Mouse (Mus musculus) spleen, adult 2 months (tissue): Measurements from ENCODE around the gene Hspbp1. TPM values are rescaled to one million over a fixed set of nuclear protein-coding genes. Genes with fewer than 3 reads are reported as not detected.
A peak's percentile ranks its signal among the peaks of the same experiment; 100 is the strongest.

Experiments
- DNase-seq, 2 experiments: peaks; one replicate each; pipeline versions ENCODE4 v3.0.0 to v3.0.0-alpha.2; 2012 to 2021; ENCODE audit warnings: low spot score in 2 of 2, low read depth in 1 of 2
- H3K27ac ChIP-seq: fragments of 200-500 bp; 2 replicates; pipeline ENCODE4 v1.5.1; 2012; ENCODE audit warnings: low read length, inconsistent platforms; ENCODE audit not compliant: insufficient read depth
- H3K27me3 ChIP-seq: fragments of 200-500 bp; 2 replicates; pipeline ENCODE4 v1.6.1; 2012; ENCODE audit warnings: mild to moderate bottlenecking, moderate library complexity, low read length, inconsistent platforms; ENCODE audit not compliant: control insufficient read depth, insufficient read depth
- H3K36me3 ChIP-seq: fragments of 200-500 bp; 2 replicates; pipeline ENCODE4 v1.6.1; 2012; ENCODE audit warnings: mild to moderate bottlenecking, low read length, inconsistent platforms; ENCODE audit not compliant: control insufficient read depth, insufficient read depth
- H3K4me1 ChIP-seq: fragments of 200-500 bp; 2 replicates; pipeline ENCODE4 v1.6.1; 2011; ENCODE audit warnings: inconsistent platforms; ENCODE audit not compliant: control insufficient read depth, insufficient read depth, insufficient read length
- H3K4me3 ChIP-seq: fragments of 200-500 bp; 2 replicates; pipeline ENCODE4 v1.5.1; 2011; ENCODE audit warnings: mild to moderate bottlenecking, inconsistent platforms; ENCODE audit not compliant: insufficient read depth, insufficient read length; ENCODE audit errors: extremely low read depth
- CTCF ChIP-seq: fragments of 200-500 bp; IDR thresholded peaks from 2 replicates; pipeline ENCODE4 v1.5.1; 2011; ENCODE audit warnings: mild to moderate bottlenecking, inconsistent platforms; ENCODE audit not compliant: insufficient read depth, insufficient read length, insufficient replicate concordance; ENCODE audit errors: extremely low read depth
- POLR2A ChIP-seq: fragments of 200-500 bp; IDR thresholded peaks from 2 replicates; pipeline ENCODE4 v1.6.1; 2011; ENCODE audit warnings: low read depth, low read length, inconsistent platforms
- WGBS: fragments of 180-500 bp; shearing (Covaris S2); methylation state at CpG from one replicate; pipeline ENCODE4 v1.1.7; 2018; 5-methylcytosine and 5-hydroxymethylcytosine counted together
- polyA plus RNA-seq: library from polyadenylated mRNA; depleted of rRNA; stranded (reverse); fragments of >200 nt; gene quantifications from 2 replicates; pipeline ENCODE4 v1.2.3, GENCODE M21; 2012

Hspbp1 gene
- polyA plus RNA-seq, 1 experiment, result 32.2 TPM

DNA sequence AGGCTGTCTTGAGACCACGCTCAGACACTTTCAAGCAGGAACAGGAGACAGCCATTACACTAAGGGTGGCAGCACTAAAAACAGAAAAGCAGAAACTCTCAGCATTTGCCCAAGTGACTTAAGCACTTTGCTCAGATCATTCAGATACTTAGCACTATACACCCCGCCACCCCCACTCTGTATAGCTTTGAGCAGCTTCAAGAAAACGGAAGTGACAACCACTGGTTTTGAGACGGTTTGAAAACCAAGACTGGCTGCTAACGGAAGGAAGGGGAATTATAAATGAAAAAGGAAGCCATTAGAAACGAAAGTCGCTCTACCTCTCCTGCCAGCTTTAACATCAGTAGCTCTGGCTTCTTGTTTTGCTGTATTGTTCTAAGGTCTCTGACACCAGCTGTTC, 31.1 kb downstream of the Hspbp1 start:
- H3K27me3 ChIP-seq, result no peaks in the 10 kb centered on the region
- peak; percentile 77 to 87 for DNase-seq
- H3K4me3 ChIP-seq, result peak overlapping the region; percentile 38
- 2% methylated on average over 7 of the region's 7 CpGs for WGBS
- peaks cover 44% of the 10 kb centered on the region for H3K4me1 ChIP-seq
- peak overlapping the region; percentile 97 for H3K27ac ChIP-seq
- no peaks in the 10 kb centered on the region for H3K36me3 ChIP-seq
- TF ChIP-seq POLR2A (peak; percentile 3; the same call in 1 of the 2 replicates), CTCF (no peak)

GRCm38 (mm10) chr7:4653351-4653750, 31.5 kb downstream of the Hspbp1 start:
- peaks cover 44% of the 10 kb centered on the region for H3K4me1 ChIP-seq
- 10% methylated on average over 5 of the region's 5 CpGs for WGBS
- TF ChIP-seq POLR2A (no peak), CTCF (no peak)

DNA sequence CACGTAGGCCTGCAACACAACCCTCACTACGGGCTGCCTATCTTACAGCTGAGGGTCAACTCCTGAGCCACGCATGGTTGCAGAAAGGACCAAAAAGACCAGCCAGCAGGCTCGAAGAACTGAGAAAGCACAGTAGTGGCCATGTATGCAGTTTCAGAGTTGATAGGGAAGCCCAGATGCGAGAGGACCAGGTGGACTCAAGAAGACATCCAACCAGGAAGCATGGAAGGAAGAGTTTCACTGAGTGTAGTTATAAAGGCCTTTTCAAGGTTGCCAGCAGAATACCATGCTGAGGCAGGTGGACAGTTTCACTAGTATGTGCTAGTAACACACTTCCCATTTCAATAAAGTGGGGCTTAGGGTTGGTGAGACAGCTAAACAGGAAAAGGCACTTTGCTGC, 32.1 kb downstream of the Hspbp1 start:
- 33% methylated on average over 5 of the region's 5 CpGs for WGBS
- H3K27me3 ChIP-seq, result no peaks in the 10 kb centered on the region
- no peak for DNase-seq
- H3K4me1 ChIP-seq, result peaks cover 49% of the 10 kb centered on the region
- peak overlapping the region; percentile 96 for H3K27ac ChIP-seq
- TF ChIP-seq POLR2A (no peak), CTCF (no peak)
- no peak overlapping the region for H3K4me3 ChIP-seq
- no peaks in the 10 kb centered on the region for H3K36me3 ChIP-seq

More at GRCm38 (mm10) chr7:4653351-4653750, 31.5 kb downstream of the Hspbp1 start:
- Histone ChIP-seq H3K4me3 (peak overlapping the region; percentile 38; the same call in 1 of the 2 replicates), H3K36me3 (no peaks in the 10 kb centered on the region), H3K27me3 (no peaks in the 10 kb centered on the region), H3K27ac (peak overlapping the region; percentile 96)
- no peak for DNase-seq

GRCm38 (mm10) chr7:4651581-4651980, 33.3 kb downstream of the Hspbp1 start:
- 13% methylated on average over 8 of the region's 8 CpGs for WGBS
- 0 out of 2 replicates have a peak, but pooled peaks cover under 1% of the 10 kb centered on the region for H3K36me3 ChIP-seq
- peak overlapping the region; percentile 74 for H3K27ac ChIP-seq

DNA sequence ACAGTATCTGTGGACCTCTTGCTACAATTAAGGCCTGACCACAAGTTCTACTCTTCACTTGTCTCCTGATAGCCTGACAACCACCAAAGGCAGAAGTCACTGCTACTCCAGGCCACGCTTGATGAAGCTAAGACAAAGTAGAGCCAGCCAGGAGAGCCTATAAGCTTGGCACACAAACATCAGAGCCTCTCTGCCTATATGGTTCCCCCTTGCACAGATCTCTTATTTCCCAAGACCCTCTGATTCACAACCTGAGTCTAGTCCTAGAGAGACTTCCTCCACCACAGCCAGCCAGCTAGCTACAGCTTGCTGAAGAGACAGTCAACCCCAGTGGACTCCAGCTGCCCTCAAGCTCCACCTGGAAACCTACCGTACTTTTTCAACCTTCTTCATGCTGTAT, 36.9 kb downstream of the Hspbp1 start:
- DNase-seq, result no peak
- Histone ChIP-seq H3K36me3 (peaks cover 27% of the 10 kb centered on the region), H3K4me1 (peaks cover 29% of the 10 kb centered on the region), H3K4me3 (no peak overlapping the region), H3K27ac (peak overlapping the region; percentile 11; the same call in 1 of the 2 replicates), H3K27me3 (no peaks in the 10 kb centered on the region)
- 69% methylated on average over 2 of the region's 2 CpGs for WGBS
- no peak for TF ChIP-seq CTCF
- TF ChIP-seq POLR2A, result no peak

More at GRCm38 (mm10) chr7:4651581-4651980, 33.3 kb downstream of the Hspbp1 start:
- DNase-seq, result peak; percentile 39 to 48
- Histone ChIP-seq H3K27me3 (no peaks in the 10 kb centered on the region), H3K4me3 (peak overlapping the region; percentile 6; the same call in 1 of the 2 replicates), H3K4me1 (peaks cover 51% of the 10 kb centered on the region)
- TF ChIP-seq POLR2A (no peak), CTCF (no peak)

- Histone ChIP-seq H3K27ac (no peak overlapping the region), H3K4me1 (peaks cover 22% of the 10 kb centered on the region), H3K4me3 (no peak overlapping the region), H3K27me3 (no peaks in the 10 kb centered on the region), H3K36me3 (peaks cover 32% of the 10 kb centered on the region)
- TF ChIP-seq POLR2A, result no peak
- DNase-seq, result peak; percentile 41 to 59
- whole genome bisulfite sequencing, result 22% methylated on average over 6 of the region's 6 CpGs
Observed at GRCm38 (mm10) chr7:4647291-4647690, 37.6 kb downstream of the Hspbp1 start.

- H3K4me3 ChIP-seq, result no peak overlapping the region
- no peak for DNase-seq
- TF ChIP-seq CTCF, result no peak
- TF ChIP-seq POLR2A, result no peak
- H3K27me3 ChIP-seq, result no peaks in the 10 kb centered on the region
- H3K36me3 ChIP-seq, result peaks cover 37% of the 10 kb centered on the region
- 84% methylated on average over 3 of the region's 3 CpGs for WGBS
- H3K27ac ChIP-seq, result no peak overlapping the region
- peaks cover 21% of the 10 kb centered on the region; the same call in 1 of the 2 replicates for H3K4me1 ChIP-seq
Observed at GRCm38 (mm10) chr7:4646806-4647205, 38.1 kb downstream of the Hspbp1 start.
